11 mouse cellular contexts compared by ENCODE assay signal in genomic region chr15:95849513-95850411, GRCm38 (mm10). TPM values are rescaled to one million over a fixed set of nuclear protein-coding genes. Genes with fewer than 3 reads are reported as not detected.
DNase-seq lines count a peak whose midpoint lies in the region; ATAC-seq and TF ChIP-seq lines count a peak whose summit lies in the region.
"Had no signal": no experiment of that assay in that cellular context is flagged by ENCODE, and none has a peak within 500 bp of the region (broad histone marks: within the 10 kb centered on the region; RNA-seq: fewer than 3 reads in every experiment).

No protein-coding gene starts in this region.

- H3K9me3 ChIP-seq in kidney, embryonic 16.5 days (ENCODE audit: low read length): no peaks in the 10 kb centered on the region
- H3K9me3 ChIP-seq in liver, embryonic 13.5 days (replicated peaks): no peaks in the 10 kb centered on the region
- no peaks in the 10 kb centered on the region for H3K9me3 ChIP-seq in hindbrain, embryonic 13.5 days
- no peaks in the 10 kb centered on the region for H3K9me3 ChIP-seq in midbrain, embryonic 13.5 days
- H3K9me3 ChIP-seq: forebrain, embryonic 13.5 days; hindbrain, embryonic 12.5 days; midbrain, embryonic 10.5 days had no signal

- no peaks in the 10 kb centered on the region for H3K27me3 ChIP-seq in kidney, embryonic 16.5 days (ENCODE audit: insufficient read depth, low read length)
- H3K27me3 ChIP-seq in liver, embryonic 13.5 days: no peaks in the 10 kb centered on the region
- H3K27me3 ChIP-seq in hindbrain, embryonic 13.5 days: no peaks in the 10 kb centered on the region
- H3K27me3 ChIP-seq in midbrain, embryonic 13.5 days: no peaks in the 10 kb centered on the region
- H3K27me3 ChIP-seq: forebrain, embryonic 13.5 days; hindbrain, embryonic 12.5 days had no signal

- DNase-seq in kidney, postnatal 4 days: no peak
- DNase-seq in liver, embryonic 13.5 days: peak; percentile 29
- peak; percentile 11 to 28 for DNase-seq in thymus, adult 18-20 months
- no peak for DNase-seq in cerebellum, postnatal 36 days

- no peak for ATAC-seq in kidney, embryonic 16.5 days (ENCODE audit: low FRiP score, low TSS enrichment)
- ATAC-seq in liver, embryonic 13.5 days (ENCODE audit: low read depth): peak; percentile 83
- ATAC-seq in hindbrain, embryonic 13.5 days (ENCODE audit: low FRiP score): no peak
- ATAC-seq in midbrain, embryonic 13.5 days: no peak
- ATAC-seq: forebrain, embryonic 13.5 days had no signal

- H3K27ac ChIP-seq in kidney, embryonic 16.5 days (ENCODE audit: low read length): peak overlapping the region; percentile 77
- H3K27ac ChIP-seq in bone marrow macrophage, adult 2 months (ENCODE audit: insufficient read depth, low read depth, low read length): peak overlapping the region; percentile 27
- H3K27ac ChIP-seq in liver, embryonic 13.5 days: peak overlapping the region; percentile 45
- no peak overlapping the region for H3K27ac ChIP-seq in hindbrain, embryonic 13.5 days
- H3K27ac ChIP-seq in midbrain, embryonic 13.5 days: no peak overlapping the region
- H3K27ac ChIP-seq: forebrain, embryonic 13.5 days; hindbrain, embryonic 12.5 days; midbrain, embryonic 10.5 days had no signal

- TF ChIP-seq POLR2A in bone marrow macrophage, adult 2 months (IDR thresholded peaks at IDR 0.05; ENCODE audit: borderline replicate concordance, low read depth, low read length): no peak

- 63% methylated on average over 18 of the region's 18 CpGs for whole genome bisulfite sequencing in kidney, embryonic 16.5 days
- WGBS in liver, embryonic 13.5 days (ENCODE audit: insufficient replicate concordance): 44% methylated on average over 18 of the region's 18 CpGs
- 74% methylated on average over 18 of the region's 18 CpGs for WGBS in hindbrain, embryonic 13.5 days
- WGBS in midbrain, embryonic 13.5 days: 74% methylated on average over 18 of the region's 18 CpGs

- H3K4me2 ChIP-seq in kidney, embryonic 16.5 days (replicated peaks; ENCODE audit: low read depth, low read length): no peak overlapping the region
- H3K4me2 ChIP-seq in liver, embryonic 13.5 days: peak overlapping the region; percentile 48
- no peak overlapping the region for H3K4me2 ChIP-seq in hindbrain, embryonic 13.5 days
- H3K4me2 ChIP-seq in midbrain, embryonic 13.5 days (replicated peaks): no peak overlapping the region
- H3K4me2 ChIP-seq: forebrain, embryonic 13.5 days; hindbrain, embryonic 12.5 days had no signal

- H3K9ac ChIP-seq in kidney, embryonic 16.5 days (replicated peaks; ENCODE audit: low read length): no peak overlapping the region
- H3K9ac ChIP-seq in liver, embryonic 13.5 days: no peak overlapping the region; the same call in 1 of the 2 replicates
- H3K9ac ChIP-seq in hindbrain, embryonic 13.5 days: no peak overlapping the region
- H3K9ac ChIP-seq in midbrain, embryonic 13.5 days (replicated peaks): no peak overlapping the region
- H3K9ac ChIP-seq: forebrain, embryonic 13.5 days; hindbrain, embryonic 12.5 days had no signal

- H3K4me3 ChIP-seq in kidney, embryonic 16.5 days (ENCODE audit: low read length): no peak overlapping the region
- no peak overlapping the region for H3K4me3 ChIP-seq in bone marrow macrophage, adult 2 months (ENCODE audit: insufficient read depth, low read length)
- H3K4me3 ChIP-seq in liver, embryonic 13.5 days (replicated peaks): peak overlapping the region; percentile 23
- H3K4me3 ChIP-seq in hindbrain, embryonic 13.5 days: no peak overlapping the region
- no peak overlapping the region for H3K4me3 ChIP-seq in midbrain, embryonic 13.5 days (replicated peaks)
- H3K4me3 ChIP-seq: forebrain, embryonic 13.5 days; hindbrain, embryonic 12.5 days; midbrain, embryonic 10.5 days had no signal

- peaks cover 48% of the 10 kb centered on the region for H3K4me1 ChIP-seq in kidney, embryonic 16.5 days (ENCODE audit: insufficient read depth, low read length)
- peaks cover 24% of the 10 kb centered on the region for H3K4me1 ChIP-seq in bone marrow macrophage, adult 2 months (ENCODE audit: control insufficient read depth, insufficient read depth, low read length)
- H3K4me1 ChIP-seq in liver, embryonic 13.5 days (replicated peaks): peaks cover 42% of the 10 kb centered on the region
- peaks cover 6% of the 10 kb centered on the region for H3K4me1 ChIP-seq in hindbrain, embryonic 13.5 days (replicated peaks)
- 0 out of 2 replicates have a peak, but pooled peaks cover 4% of the 10 kb centered on the region for H3K4me1 ChIP-seq in midbrain, embryonic 13.5 days (replicated peaks)
- H3K4me1 ChIP-seq: midbrain, embryonic 10.5 days had no signal

- no peaks in the 10 kb centered on the region for H3K36me3 ChIP-seq in kidney, embryonic 16.5 days (ENCODE audit: insufficient read depth, low read length)
- peaks cover under 1% of the 10 kb centered on the region; the same call in 1 of the 2 replicates for H3K36me3 ChIP-seq in liver, embryonic 13.5 days
- H3K36me3 ChIP-seq in hindbrain, embryonic 13.5 days: no peaks in the 10 kb centered on the region
- H3K36me3 ChIP-seq in midbrain, embryonic 13.5 days: no peaks in the 10 kb centered on the region
- H3K36me3 ChIP-seq: hindbrain, embryonic 12.5 days had no signal

- TF ChIP-seq CTCF in bone marrow macrophage, adult 2 months (IDR thresholded peaks at IDR 0.05; ENCODE audit: low read depth, low read length): no peak

RNA-seq across cellular contexts. Expression of gene Ano6, which starts 59.1 kb away (rescaled TPM):
- polyA plus RNA-seq in kidney, embryonic 16.5 days (2015; fragmentation: Nextera tagmentation; extraction: Ambion mirVana): 54.4 and 67.2 TPM in 2 replicates
- 64.0 and 73.0 TPM in 2 replicates for polyA plus RNA-seq in bone marrow macrophage, adult 2 months (2012; ENCODE audit: insufficient read depth, insufficient read length, missing spikeins)
- 7.8 and 10.6 TPM in 2 replicates for polyA plus RNA-seq in liver, embryonic 13.5 days (2015; fragmentation: Nextera tagmentation; extraction: Ambion mirVana)
- polyA plus RNA-seq in hindbrain, embryonic 13.5 days (2015; fragmentation: Nextera tagmentation; extraction: Ambion mirVana): 28.7 and 31.2 TPM in 2 replicates
- polyA plus RNA-seq in midbrain, embryonic 13.5 days (2015; fragmentation: Nextera tagmentation; extraction: Ambion mirVana): 26.1 and 26.8 TPM in 2 replicates

Comparison
In these comparisons a context has a peak if more than half of its experiments do, and no peak if none do; other contexts are left out.
1. H3K27ac ChIP-seq: peak in kidney, embryonic 16.5 days (single experiment), bone marrow macrophage, adult 2 months (single experiment) and liver, embryonic 13.5 days (single experiment); none in hindbrain, embryonic 13.5 days (single experiment) and midbrain, embryonic 13.5 days (single experiment).
2. DNase-seq: peak in liver, embryonic 13.5 days (single experiment) and thymus, adult 18-20 months (2 of 2); none in kidney, postnatal 4 days (0 of 2) and cerebellum, postnatal 36 days (0 of 2).